Mouse (Mus musculus) hindbrain, embryonic 14.5 days (tissue): Measurements from ENCODE around the gene Man2b1. TPM values are rescaled to one million over a fixed set of nuclear protein-coding genes. Genes with fewer than 3 reads are reported as not detected.

ENCODE experiments used
- ATAC-seq: fragments of 200-750 bp; cut with Nextera tagmentation; 2 replicates; pipeline ENCODE4 v1.8.0; 2017; ENCODE audit warnings: moderate number of reproducible peaks, mild to moderate bottlenecking, moderate TSS enrichment, moderate library complexity; ENCODE audit not compliant: low FRiP score
- DNase-seq: peaks from one replicate; pipeline ENCODE4 v3.0.0-alpha.2; 2015; ENCODE audit warnings: low spot score
- H3K27ac ChIP-seq: fragments of 300-500 bp; sonication (generic); 2 replicates; pipeline ENCODE4 v1.5.1; 2014; ENCODE audit warnings: mild to moderate bottlenecking, moderate library complexity
- H3K27me3 ChIP-seq: fragments of 300-500 bp; sonication (generic); 2 replicates; pipeline ENCODE4 v1.6.1; 2014; ENCODE audit warnings: mild to moderate bottlenecking, low read length, mixed read lengths; ENCODE audit not compliant: control insufficient read depth, insufficient read depth
- H3K36me3 ChIP-seq: fragments of 300-500 bp; sonication (generic); replicated peaks from 2 replicates; pipeline ENCODE4 v1.6.1; 2014; ENCODE audit not compliant: control insufficient read depth, insufficient read depth
- H3K4me1 ChIP-seq: fragments of 300-500 bp; sonication (generic); replicated peaks from 2 replicates; pipeline ENCODE4 v1.6.1; 2014; ENCODE audit warnings: antibody characterized with exemption, low read length, mixed read lengths; ENCODE audit not compliant: control insufficient read depth, insufficient read depth
- H3K4me2 ChIP-seq: fragments of 300-500 bp; sonication (generic); replicated peaks from 2 replicates; pipeline ENCODE4 v1.6.1; 2014; ENCODE audit warnings: mild to moderate bottlenecking, moderate library complexity
- H3K4me3 ChIP-seq: fragments of 300-500 bp; sonication (generic); replicated peaks from 2 replicates; pipeline ENCODE4 v1.5.1; 2014; ENCODE audit warnings: mild to moderate bottlenecking, low read length
- H3K9ac ChIP-seq: fragments of 300-500 bp; sonication (generic); 2 replicates; pipeline ENCODE4 v1.6.1; 2014
- H3K9me3 ChIP-seq: fragments of 300-500 bp; sonication (generic); 2 replicates; pipeline ENCODE4 v1.6.1; 2016; ENCODE audit warnings: low read length; ENCODE audit not compliant: control insufficient read depth
- WGBS: fragments of 180-500 bp; shearing (Covaris S2); extraction: QIAGEN DNeasy Blood & Tissue Kit; methylation state at CpG from one replicate; pipeline ENCODE4 v1.1.7; 2014; 5-methylcytosine and 5-hydroxymethylcytosine counted together
- polyA plus RNA-seq: library from polyadenylated mRNA; unstranded; fragments of >200 nt; fragmentation: Nextera tagmentation; extraction: Ambion mirVana; gene quantifications from 2 replicates; pipeline ENCODE4 v1.2.1, GENCODE M21; 2014

The Man2b1 gene
- polyA plus RNA-seq, 1 experiment from 2014 or later: 20.1 TPM

DNA sequence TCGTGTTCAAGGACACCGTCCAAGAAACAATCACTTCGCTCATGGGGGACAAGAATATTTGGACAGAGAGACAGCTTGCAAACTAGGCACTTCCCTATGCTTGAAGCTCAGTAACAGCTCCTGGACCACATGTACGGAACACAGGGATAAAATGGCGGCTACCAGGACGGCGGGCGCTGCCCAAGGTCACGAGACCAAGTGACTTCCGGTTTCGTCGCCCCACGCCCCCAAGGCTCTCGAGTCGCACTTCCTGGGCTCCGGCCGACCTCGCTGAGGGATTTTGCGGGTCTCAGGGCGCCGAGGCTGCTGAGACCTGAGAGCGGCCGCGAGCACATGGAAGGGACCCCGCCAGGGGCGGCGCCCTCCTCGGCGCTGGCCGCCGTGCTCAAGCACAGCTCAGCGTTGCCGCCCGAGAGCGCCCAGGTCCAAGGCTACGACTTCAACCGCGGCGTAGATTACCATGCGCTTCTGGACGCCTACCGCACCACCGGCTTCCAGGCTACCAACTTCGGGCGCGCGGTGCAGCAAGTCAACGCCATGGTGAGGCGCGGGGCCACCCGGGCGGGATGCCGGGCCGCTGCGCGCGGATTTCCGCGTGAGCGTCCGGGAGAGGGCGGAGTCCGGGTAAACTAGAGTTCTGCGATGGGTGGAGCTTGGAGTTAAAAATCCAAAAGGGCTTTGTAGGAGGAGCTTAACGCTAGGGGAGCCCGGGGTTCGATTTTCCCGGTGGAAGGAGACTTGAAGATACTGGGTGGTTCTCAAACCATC lies 11.4 kb upstream of the Man2b1 start, which contains the start of gene Dhps:
Dhps (plus strand) TSS at position 244 of the 768 bp plus-strand sequence.
- ATAC-seq: peak; percentile 89
- Histone ChIP-seq H3K4me1 (peaks cover 15% of the 10 kb centered on the region), H3K4me3 (peak within 1 kb of the TSS; percentile 83), H3K9me3 (no peaks in the 10 kb centered on the region), H3K9ac (peak within 1 kb of the TSS; percentile 79), H3K27ac (peak within 1 kb of the TSS; percentile 86), H3K4me2 (peak within 1 kb of the TSS; percentile 72), H3K36me3 (peaks cover 60% of the 10 kb centered on the region), H3K27me3 (no peaks in the 10 kb centered on the region)
- WGBS: under 1% methylated on average over 68 of the region's 68 CpGs
- peak; percentile 91 for DNase-seq

GRCm38 (mm10) chr8:85072364-85072929 lies 10.6 kb upstream of the Man2b1 start:
- peak overlapping the region; percentile 72 for H3K4me2 ChIP-seq
- H3K9ac ChIP-seq: peak overlapping the region; percentile 79
- no peaks in the 10 kb centered on the region for H3K27me3 ChIP-seq
- no peak for ATAC-seq
- DNase-seq: no peak
- WGBS: 42% methylated on average over 9 of the region's 9 CpGs
- peaks cover 15% of the 10 kb centered on the region for H3K4me1 ChIP-seq
- H3K27ac ChIP-seq: peak overlapping the region; percentile 86
- no peaks in the 10 kb centered on the region for H3K9me3 ChIP-seq
- peaks cover 54% of the 10 kb centered on the region for H3K36me3 ChIP-seq
- peak overlapping the region; percentile 83 for H3K4me3 ChIP-seq

DNA sequence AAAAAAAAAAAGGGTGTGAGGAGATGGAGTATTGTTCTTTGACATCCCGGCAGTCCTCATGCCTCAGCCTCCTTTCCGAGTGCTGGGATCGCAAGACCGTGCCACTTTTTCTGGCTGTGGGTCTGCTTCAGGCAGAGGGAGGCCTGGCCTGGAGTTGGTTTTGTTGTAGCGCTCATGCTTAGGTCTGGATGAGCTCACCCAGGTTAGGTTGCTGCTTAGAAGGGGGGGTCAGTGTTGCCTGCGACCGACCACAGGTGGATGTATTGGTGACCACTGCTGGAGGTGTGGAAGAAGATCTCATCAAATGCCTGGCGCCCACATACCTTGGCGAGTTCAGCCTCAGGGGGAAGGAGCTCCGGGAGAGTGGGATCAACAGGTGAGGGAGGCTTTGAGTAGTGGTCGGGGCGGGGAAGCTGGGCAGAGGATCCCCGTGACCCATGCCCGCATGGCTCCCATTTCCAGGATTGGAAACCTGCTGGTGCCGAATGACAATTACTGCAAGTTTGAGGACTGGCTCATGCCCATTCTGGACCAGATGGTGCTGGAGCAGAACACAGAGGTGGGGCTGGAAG lies 9.9 kb upstream of the Man2b1 start:
- no peak overlapping the region for H3K4me2 ChIP-seq

GRCm38 (mm10) chr8:85074167-85074566 lies 8.9 kb upstream of the Man2b1 start:
- no peak for ATAC-seq
- no peak for DNase-seq
- Histone ChIP-seq H3K27me3 (no peaks in the 10 kb centered on the region), H3K4me1 (peaks cover 15% of the 10 kb centered on the region), H3K4me2 (no peak overlapping the region), H3K9ac (no peak overlapping the region), H3K36me3 (peaks cover 52% of the 10 kb centered on the region), H3K9me3 (no peaks in the 10 kb centered on the region), H3K4me3 (no peak overlapping the region), H3K27ac (no peak overlapping the region)
- 84% methylated on average over 10 of the region's 10 CpGs for WGBS

More for the DNA sequence above, 9.9 kb upstream of the Man2b1 start:
- Histone ChIP-seq H3K4me1 (peaks cover 15% of the 10 kb centered on the region), H3K36me3 (peaks cover 53% of the 10 kb centered on the region), H3K9me3 (no peaks in the 10 kb centered on the region), H3K9ac (no peak overlapping the region; the same call in 1 of the 2 replicates), H3K4me3 (peak overlapping the region; percentile 83), H3K27me3 (no peaks in the 10 kb centered on the region), H3K27ac (no peak overlapping the region)
- ATAC-seq: no peak
- 93% methylated on average over 15 of the region's 15 CpGs for WGBS
- DNase-seq: no peak

GRCm38 (mm10) chr8:85074617-85075016 lies 8.5 kb upstream of the Man2b1 start:
- Histone ChIP-seq H3K9me3 (no peaks in the 10 kb centered on the region), H3K27ac (no peak overlapping the region), H3K36me3 (peaks cover 53% of the 10 kb centered on the region), H3K4me3 (no peak overlapping the region), H3K27me3 (no peaks in the 10 kb centered on the region), H3K4me1 (peaks cover 17% of the 10 kb centered on the region), H3K4me2 (no peak overlapping the region), H3K9ac (no peak overlapping the region)
- no peak for DNase-seq
- ATAC-seq: no peak
- 94% methylated on average over 10 of the region's 10 CpGs for WGBS

GRCm38 (mm10) chr8:85076001-85076400 lies 7.1 kb upstream of the Man2b1 start:
- Histone ChIP-seq H3K4me2 (no peak overlapping the region), H3K36me3 (peaks cover 53% of the 10 kb centered on the region), H3K27me3 (no peaks in the 10 kb centered on the region), H3K9ac (no peak overlapping the region), H3K4me1 (peaks cover 18% of the 10 kb centered on the region), H3K9me3 (no peaks in the 10 kb centered on the region), H3K4me3 (no peak overlapping the region), H3K27ac (no peak overlapping the region)
- WGBS: 73% methylated on average over 9 of the region's 9 CpGs
- DNase-seq (no peak), ATAC-seq (no peak)

DNA sequence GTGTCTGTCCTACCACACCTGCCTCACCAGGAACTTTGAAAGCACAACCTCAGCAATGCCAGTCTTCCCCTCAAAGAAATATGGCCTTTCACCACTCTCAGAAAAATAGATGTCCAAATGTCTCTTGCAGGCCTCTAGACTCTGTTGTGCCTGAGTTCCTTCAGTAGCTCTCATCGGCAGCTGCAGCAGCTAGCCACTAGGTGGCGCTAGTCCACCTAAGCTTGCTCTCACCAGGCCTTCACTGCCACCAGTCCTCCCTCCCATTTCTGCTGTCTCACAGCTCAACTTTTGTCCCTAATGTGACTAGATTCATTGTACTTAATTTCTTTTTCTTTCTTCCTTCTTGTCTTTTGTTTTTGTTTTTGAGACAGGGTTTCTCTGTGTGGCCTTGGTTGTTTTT lies 6.1 kb upstream of the Man2b1 start:
- peak; percentile 90 for DNase-seq
- Histone ChIP-seq H3K27ac (no peak overlapping the region), H3K27me3 (no peaks in the 10 kb centered on the region), H3K4me2 (no peak overlapping the region), H3K9me3 (no peaks in the 10 kb centered on the region), H3K36me3 (peaks cover 53% of the 10 kb centered on the region), H3K4me3 (no peak overlapping the region), H3K9ac (no peak overlapping the region), H3K4me1 (peaks cover 21% of the 10 kb centered on the region)
- 0% methylated on average over 2 of the region's 2 CpGs for WGBS
- ATAC-seq: peak; percentile 44; the same call in 1 of the 2 replicates

DNA sequence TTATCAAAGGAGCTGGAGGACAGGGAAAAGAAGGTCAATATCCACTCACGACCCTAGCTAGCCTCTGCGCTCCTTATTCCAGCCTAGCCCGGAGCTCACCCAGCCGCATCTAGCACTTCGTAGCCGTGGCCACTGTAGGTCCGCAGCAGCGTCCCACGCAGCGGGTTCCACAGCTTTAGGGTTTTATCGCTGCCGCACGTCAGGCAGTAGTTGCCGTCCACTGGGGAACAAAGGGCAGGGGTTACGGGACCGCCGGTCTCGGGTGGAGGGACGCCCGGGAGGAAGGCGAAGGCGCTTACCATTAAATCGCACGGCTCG lies 2.9 kb upstream of the Man2b1 start:
- H3K27me3 ChIP-seq: no peaks in the 10 kb centered on the region
- DNase-seq (no peak), ATAC-seq (no peak)
- no peak overlapping the region; the same call in 1 of the 2 replicates for H3K27ac ChIP-seq
- peaks cover 12% of the 10 kb centered on the region for H3K4me1 ChIP-seq
- no peaks in the 10 kb centered on the region for H3K9me3 ChIP-seq
- H3K36me3 ChIP-seq: peaks cover 32% of the 10 kb centered on the region
- peak overlapping the region; percentile 62 for H3K4me2 ChIP-seq
- WGBS: under 1% methylated on average over 25 of the region's 25 CpGs
- peak overlapping the region; percentile 78 for H3K4me3 ChIP-seq
- peak overlapping the region; percentile 87 for H3K9ac ChIP-seq

DNA sequence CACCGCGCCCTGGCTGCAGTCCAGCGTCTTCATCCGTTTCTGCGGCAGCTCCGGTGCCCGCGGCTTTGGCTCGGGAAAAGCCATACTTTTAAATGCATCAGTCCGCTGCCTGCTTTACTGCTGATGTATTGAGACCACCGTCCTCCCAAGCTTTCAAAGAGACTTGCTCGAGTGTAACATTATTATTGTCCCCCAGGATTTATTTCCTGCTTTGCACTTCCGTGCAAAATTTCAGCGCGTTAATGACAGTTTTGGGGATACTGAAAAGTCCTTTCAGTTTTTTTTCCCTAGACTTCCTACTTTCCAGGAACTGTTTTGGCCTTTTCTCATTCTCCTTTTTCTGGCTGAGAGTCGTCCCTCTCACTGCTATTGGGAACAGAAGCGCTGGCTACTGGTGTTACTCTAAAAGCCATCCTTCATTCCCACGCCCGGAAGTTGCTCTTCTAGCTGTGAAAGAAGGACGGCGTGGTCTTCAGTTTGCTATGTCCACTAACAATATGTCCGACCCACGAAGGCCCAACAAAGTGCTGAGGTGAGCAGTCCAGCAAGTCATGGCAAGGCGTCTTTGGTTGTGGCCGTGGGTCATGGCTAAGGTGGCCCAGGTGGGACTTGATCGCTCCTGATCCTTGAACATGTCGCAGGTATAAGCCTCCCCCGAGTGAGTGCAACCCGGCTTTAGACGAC lies 2.4 kb upstream of the Man2b1 start, which contains the start of gene Wdr83os:
Wdr83os (plus strand) TSS at position 209 of the 684 bp plus-strand sequence.
- under 1% methylated on average over 30 of the region's 30 CpGs for WGBS
- Histone ChIP-seq H3K27ac (no peak within 1 kb of the TSS; the same call in 1 of the 2 replicates), H3K4me1 (peaks cover 12% of the 10 kb centered on the region), H3K27me3 (no peaks in the 10 kb centered on the region), H3K4me3 (peak within 1 kb of the TSS; percentile 78), H3K36me3 (peaks cover 27% of the 10 kb centered on the region), H3K9ac (peak within 1 kb of the TSS; percentile 87), H3K9me3 (no peaks in the 10 kb centered on the region), H3K4me2 (peak within 1 kb of the TSS; percentile 62)
- 0 out of 2 replicates have a peak, but pooled peaks have one; percentile 16 for ATAC-seq
- peak; percentile 77 for DNase-seq
